Mouse (Mus musculus): ENCODE data around the gene Pwp2. TPM values are rescaled to one million over a fixed set of nuclear protein-coding genes. Genes with fewer than 3 reads are reported as not detected.

The Pwp2 gene
- total and polyA plus RNA-seq, 3 experiments, result 41.2 to 49.9 (median 43.0) TPM

GRCm38 (mm10) chr10:78156926-78157325 lies 28.0 kb downstream of the Pwp2 start:
- peaks cover 0 to 21% of the 10 kb centered on the region in 2 experiments for H3K36me3 ChIP-seq (replicated peaks in 1 of 2; ENCODE audit: control insufficient read depth in 1 of 2, insufficient read depth in 1 of 2, low read length in 1 of 2)
- no peak overlapping the region for H3K27ac ChIP-seq (ENCODE audit: insufficient read depth, low read depth)
- no peak for DNase-seq (ENCODE audit: extremely low read depth)
- H3K9ac ChIP-seq (ENCODE audit: insufficient read depth, low read depth), result no peak overlapping the region
- H3K79me2 ChIP-seq (replicated peaks; ENCODE audit: control insufficient read depth, extremely low read depth, insufficient read depth, poor library complexity, severe bottlenecking), result no peaks in the 10 kb centered on the region
- H3K9me3 ChIP-seq (replicated peaks; ENCODE audit: low read length), result peaks cover 3% of the 10 kb centered on the region
- no peak overlapping the region for H3K4me3 ChIP-seq (replicated peaks in 1 of 3; ENCODE audit: low read depth in 2 of 3, low read length in 2 of 3, poor library complexity in 1 of 3)
- dilution Hi-C loops (cut with MboI; ENCODE audit: extremely low pct_ligation_motif_present, extremely low pct_unique_long_range_greater_than_20kb, low sequenced_read_pairs), result no loop called here
- in situ Hi-C loops (cut with MboI; ENCODE audit: low pct_ligation_motif_present, low pct_unique_long_range_greater_than_20kb, low sequenced_read_pairs), result no loop called here
- no peak overlapping the region for H3K4me2 ChIP-seq (ENCODE audit: insufficient read depth, low read depth, poor library complexity, severe bottlenecking)
- H3K27me3 ChIP-seq (replicated peaks), result peaks cover under 1% of the 10 kb centered on the region
- peaks cover 3 to 4% of the 10 kb centered on the region in 2 experiments; a peak in 1 of 4 replicates for H3K4me1 ChIP-seq (ENCODE audit: control insufficient read depth in 1 of 2, insufficient read depth in 2 of 2)
- TF ChIP-seq ELF1 (IDR thresholded peaks at IDR 0.05; ENCODE audit: low read depth, low read length), result no peak
- TF ChIP-seq PAX5 (IDR thresholded peaks at IDR 0.05; ENCODE audit: low read length), result no peak
- no peak for TF ChIP-seq GABPA (IDR thresholded peaks at IDR 0.05; ENCODE audit: insufficient replicate concordance, low read depth, low read length)
- TF ChIP-seq ZMIZ1 (IDR thresholded peaks at IDR 0.05; ENCODE audit: low read depth, low read length), result no peak
- TF ChIP-seq HCFC1 (IDR thresholded peaks at IDR 0.05; ENCODE audit: low read depth, low read length), result no peak
- TF ChIP-seq MXI1 (IDR thresholded peaks at IDR 0.05; ENCODE audit: low read depth, low read length), result no peak
- no peak for TF ChIP-seq NELFE (IDR thresholded peaks at IDR 0.05; ENCODE audit: low read depth, low read length)
- no peak for TF ChIP-seq POLR2AphosphoS2 (IDR thresholded peaks at IDR 0.05; ENCODE audit: low read depth, low read length)
- TF ChIP-seq CHD1 (IDR thresholded peaks at IDR 0.05; ENCODE audit: low read depth, low read length), result no peak
- TF ChIP-seq CHD2 (IDR thresholded peaks at IDR 0.05; ENCODE audit: low read length), result no peak
- TF ChIP-seq ZC3H11A (IDR thresholded peaks at IDR 0.05; ENCODE audit: low read depth, low read length), result no peak
- no peak for TF ChIP-seq TCF12 (IDR thresholded peaks at IDR 0.05; ENCODE audit: low read depth, low read length)
- TF ChIP-seq EP300 (IDR thresholded peaks at IDR 0.05; ENCODE audit: low read length), result no peak

DNA sequence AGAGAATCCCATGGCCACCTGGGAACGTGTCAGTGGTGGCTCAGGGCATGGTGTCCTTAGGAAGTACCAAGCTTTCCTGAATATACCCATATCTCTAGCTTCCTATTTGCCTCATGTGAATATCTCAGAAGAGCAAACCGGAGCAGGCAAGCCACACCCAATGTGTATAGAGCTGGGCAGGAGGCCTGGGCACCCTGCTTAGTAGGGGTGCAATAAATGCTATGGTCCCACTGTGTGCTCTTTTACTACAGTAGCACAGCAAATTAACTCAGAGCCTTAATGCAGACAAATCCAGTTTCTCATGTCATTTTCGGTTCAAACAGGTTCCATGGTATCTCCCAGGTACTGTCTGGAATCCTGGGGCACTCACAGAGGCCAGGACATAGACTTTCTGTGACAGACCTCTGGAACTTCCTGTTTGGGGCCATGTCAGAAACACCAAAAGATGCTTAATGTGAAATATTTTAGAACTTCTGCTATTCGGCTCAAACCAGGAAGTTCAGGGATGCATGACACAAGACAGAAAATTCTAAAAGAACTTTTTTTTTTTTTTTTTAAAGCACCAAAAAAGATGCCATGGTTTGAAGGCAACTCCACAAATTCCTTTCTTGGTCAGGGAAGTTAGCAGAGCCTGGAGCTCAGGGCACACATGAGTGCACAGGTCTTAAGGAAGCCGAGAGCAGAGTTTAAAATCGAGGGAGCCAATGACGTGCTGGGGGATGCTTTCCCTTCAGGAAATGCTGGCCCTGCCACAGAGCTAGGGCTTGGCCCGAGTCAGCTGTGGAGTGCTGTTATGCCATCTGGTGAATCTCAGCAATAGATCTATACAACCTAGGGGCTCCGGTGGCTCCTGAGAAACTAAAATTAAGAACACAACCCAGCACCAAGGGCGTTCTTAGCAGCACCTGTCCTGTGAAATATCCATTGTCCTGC lies 35.8 kb downstream of the Pwp2 start:
- Histone ChIP-seq H3K79me2 (replicated peaks; ENCODE audit: control insufficient read depth, extremely low read depth, insufficient read depth, poor library complexity, severe bottlenecking) (no peaks in the 10 kb centered on the region), H3K9ac (ENCODE audit: insufficient read depth, low read depth) (no peak overlapping the region), H3K4me3 (replicated peaks in 1 of 3; ENCODE audit: low read depth in 2 of 3, low read length in 2 of 3, poor library complexity in 1 of 3) (no peak overlapping the region), H3K4me1 (ENCODE audit: control insufficient read depth in 1 of 2, insufficient read depth in 2 of 2) (peaks cover 0 to 19% of the 10 kb centered on the region in 2 experiments; a peak in 2 of 4 replicates), H3K9me3 (replicated peaks; ENCODE audit: low read length) (peaks cover 3% of the 10 kb centered on the region), H3K27me3 (replicated peaks) (peaks cover 10% of the 10 kb centered on the region), H3K4me2 (ENCODE audit: insufficient read depth, low read depth, poor library complexity, severe bottlenecking) (no peak overlapping the region), H3K27ac (ENCODE audit: insufficient read depth, low read depth) (no peak overlapping the region), H3K36me3 (replicated peaks in 1 of 2; ENCODE audit: control insufficient read depth in 1 of 2, insufficient read depth in 1 of 2, low read length in 1 of 2) (no peaks in the 10 kb centered on the region)
- peak; percentile 36 for DNase-seq (ENCODE audit: extremely low read depth)
- dilution Hi-C loops (cut with MboI; ENCODE audit: extremely low pct_ligation_motif_present, extremely low pct_unique_long_range_greater_than_20kb, low sequenced_read_pairs), result no loop called here
- in situ Hi-C loops (cut with MboI; ENCODE audit: low pct_ligation_motif_present, low pct_unique_long_range_greater_than_20kb, low sequenced_read_pairs), result loop anchor here (10.0 kb wide), 1 partner anchor 54 kb away; no protein-coding TSS in a partner anchor
- TF ChIP-seq MXI1 (IDR thresholded peaks at IDR 0.05; ENCODE audit: low read depth, low read length), result no peak
- TF ChIP-seq ZKSCAN1 (IDR thresholded peaks at IDR 0.05; ENCODE audit: borderline replicate concordance, low read depth, low read length), result peak; percentile 66
- TF ChIP-seq BHLHE40 (IDR thresholded peaks at IDR 0.05; ENCODE audit: low read depth, low read length), result no peak
- peak; percentile 37; the same call in 1 of the 2 replicates for TF ChIP-seq ZNF384 (IDR thresholded peaks at IDR 0.05; ENCODE audit: low read depth, low read length)
- no peak for TF ChIP-seq IRF4 (IDR thresholded peaks at IDR 0.05; ENCODE audit: low read depth, low read length)
- TF ChIP-seq CHD2 (IDR thresholded peaks at IDR 0.05; ENCODE audit: low read length), result no peak
- no peak for TF ChIP-seq E2F4 (IDR thresholded peaks at IDR 0.05; ENCODE audit: insufficient replicate concordance, low read depth, low read length)
- TF ChIP-seq ELF1 (IDR thresholded peaks at IDR 0.05; ENCODE audit: low read depth, low read length), result peak; percentile 34
